Mouse (Mus musculus) T-cell, adult 2 months (primary cell): ENCODE data around the gene H6pd.

ENCODE experiments used
- DNase-seq: peaks from one replicate; pipeline ENCODE4 v3.0.0; 2022; ENCODE audit warnings: low spot score

Gene H6pd

DNA sequence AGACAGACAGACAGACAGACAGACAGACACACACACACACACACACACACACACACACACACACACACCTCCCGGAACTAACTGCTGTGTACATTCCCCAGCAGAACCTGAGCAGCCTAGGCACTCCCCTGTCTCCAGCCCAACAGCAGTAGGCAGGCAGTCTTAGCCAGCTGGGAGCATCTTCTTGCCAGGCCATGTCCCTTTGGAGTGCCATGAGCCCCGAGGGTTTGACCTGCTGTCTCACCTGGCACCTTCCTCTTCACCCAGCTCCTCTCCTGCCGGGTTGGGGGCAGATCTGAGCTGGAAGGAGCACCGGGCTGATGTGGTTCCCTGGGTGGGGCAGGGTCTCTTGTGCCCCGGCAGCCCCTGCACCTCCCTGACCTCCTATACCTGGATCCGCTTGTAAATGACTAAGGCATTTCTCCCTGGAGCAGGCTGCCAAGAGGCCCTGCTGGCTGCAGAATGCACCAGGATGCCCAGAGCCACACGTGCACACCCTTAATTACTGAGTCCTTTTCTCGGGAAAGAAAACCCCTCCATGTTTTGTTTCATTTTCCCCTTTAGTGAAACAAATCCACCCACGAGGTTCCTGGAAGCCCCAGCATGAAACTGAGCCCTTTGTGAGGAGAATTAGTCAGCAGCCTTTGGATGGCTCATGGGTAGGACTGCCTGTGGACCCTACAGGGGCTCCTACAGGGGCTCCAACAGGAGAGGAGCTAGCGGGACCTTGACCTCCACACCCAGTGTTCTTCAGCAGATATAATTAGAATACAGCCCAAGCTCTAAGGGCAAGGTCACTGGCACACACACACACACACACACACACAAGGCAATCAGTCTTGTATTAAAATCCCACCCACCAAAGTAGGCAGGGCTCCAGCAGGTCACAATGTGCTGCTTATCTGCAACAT, 65.7 kb downstream of the H6pd start:
- DNase-seq = no peak

DNA sequence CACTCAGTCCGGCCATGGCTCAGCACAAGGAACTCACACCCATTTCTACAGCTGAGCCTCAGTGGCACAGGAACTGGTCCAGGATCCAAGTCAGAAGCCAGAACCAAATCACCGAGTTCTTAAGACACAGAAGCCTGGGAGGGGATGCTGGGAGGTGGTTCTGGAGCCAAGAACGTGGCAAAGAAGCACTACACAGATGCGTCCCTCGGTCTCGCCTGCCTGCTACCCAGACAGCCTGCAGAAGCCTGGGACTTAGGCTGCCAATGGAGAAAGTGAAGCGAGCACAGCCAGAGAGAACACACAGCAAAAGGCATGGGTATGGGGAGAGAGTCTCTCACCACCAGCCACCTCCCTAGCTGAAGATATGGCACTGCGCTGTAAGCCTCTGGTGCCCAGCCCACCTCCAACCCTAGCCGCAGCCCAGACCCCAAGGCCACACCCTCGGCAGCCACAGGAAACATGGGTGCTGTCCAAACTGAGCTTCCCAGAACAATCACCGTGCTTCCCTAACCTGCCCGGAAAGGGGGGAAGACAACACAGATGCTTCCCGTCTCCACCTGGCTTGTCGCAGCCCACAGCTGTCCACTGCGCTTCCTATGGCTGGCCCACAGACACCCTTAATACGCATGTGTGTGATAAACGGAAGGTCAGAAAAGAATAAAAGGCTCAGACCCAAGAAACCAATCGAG, 67.6 kb downstream of the H6pd start:
- DNase-seq = no peak

DNA sequence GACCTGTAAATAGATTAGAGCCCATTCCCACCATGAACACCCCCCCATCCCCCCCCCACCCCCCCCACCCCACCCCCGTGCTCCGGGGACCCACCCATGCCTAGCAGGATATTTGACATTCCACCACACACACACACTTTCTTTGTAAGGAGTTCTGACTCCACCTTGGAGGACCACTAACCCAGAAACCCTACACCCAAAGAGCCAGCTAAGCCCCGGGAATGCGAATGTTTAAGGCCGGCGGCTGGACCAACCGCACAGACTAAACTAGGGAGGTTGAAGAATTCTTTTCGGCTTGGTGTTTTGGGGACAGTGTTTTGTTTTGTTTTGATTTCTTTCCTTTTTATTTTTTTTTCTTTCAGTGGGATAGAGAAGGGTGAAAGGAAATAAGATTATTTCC, 70.1 kb downstream of the H6pd start:
- no peak for DNase-seq

DNA sequence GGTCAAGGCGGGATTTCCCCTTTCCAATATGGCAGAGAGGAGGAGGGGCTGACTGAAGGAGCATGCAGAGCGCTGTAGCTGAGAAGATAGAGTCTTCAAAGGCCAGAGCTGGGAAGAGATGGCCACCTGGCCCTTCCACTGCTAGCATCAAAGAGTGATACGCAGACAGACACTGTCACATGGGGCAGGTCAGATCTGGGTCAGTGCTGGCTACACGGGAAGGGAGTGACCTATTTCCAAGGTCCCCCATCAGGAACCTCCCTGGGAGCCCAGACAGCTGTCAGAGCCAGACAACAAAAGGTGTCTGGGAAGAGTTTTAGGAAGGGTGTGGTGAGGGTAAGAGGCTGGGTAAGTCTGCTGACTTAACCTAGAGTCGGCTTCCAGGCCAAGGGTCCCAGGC, 71.9 kb downstream of the H6pd start:
- no peak for DNase-seq

- no peak for DNase-seq
Measured at GRCm38 (mm10) chr4:149935470-149935869, 73.4 kb downstream of the H6pd start.

- no peak for DNase-seq
Measured at GRCm38 (mm10) chr4:149933519-149934245, 75.1 kb downstream of the H6pd start.

DNA sequence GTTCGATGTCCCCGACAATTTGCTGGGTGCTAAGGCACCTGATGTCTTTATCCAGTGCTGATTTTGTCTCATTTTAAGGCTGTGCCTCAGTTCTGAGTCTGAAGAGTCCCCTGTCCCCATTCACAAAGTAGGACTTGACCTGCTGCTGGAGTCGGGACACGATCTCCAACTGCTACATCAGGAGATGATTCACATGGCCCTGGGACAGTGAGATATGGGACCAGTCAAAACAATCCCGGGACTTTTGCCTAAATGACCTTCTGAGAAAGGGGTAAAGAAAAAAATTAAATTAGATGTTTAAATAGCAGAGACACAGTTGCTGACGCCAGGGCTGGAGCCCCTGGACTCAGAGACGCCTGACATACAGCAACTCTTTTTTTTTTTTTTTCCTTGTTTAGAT, 75.8 kb downstream of the H6pd start:
- no peak for DNase-seq

GRCm38 (mm10) chr4:149932108-149932815, 76.6 kb downstream of the H6pd start:
- DNase-seq = no peak

DNA sequence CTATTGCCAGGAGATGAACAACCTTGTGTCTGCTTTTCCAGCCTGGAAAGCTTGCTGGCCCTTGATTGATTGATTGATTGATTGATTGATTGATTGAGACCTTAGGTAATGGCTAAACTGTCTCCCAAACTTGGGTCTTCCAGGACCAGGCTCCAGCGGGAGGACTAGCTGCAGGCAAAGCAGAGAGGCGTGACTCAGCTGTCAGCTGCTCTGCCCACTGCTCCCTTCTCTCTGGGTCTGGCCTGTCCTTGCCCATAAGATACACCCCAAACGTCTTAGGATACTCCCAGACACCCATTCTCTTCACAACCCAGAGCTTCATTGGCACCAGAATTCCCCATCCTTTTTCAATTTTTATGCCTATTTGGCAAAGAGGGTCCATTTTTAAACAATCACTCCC, 78.1 kb downstream of the H6pd start:
- DNase-seq = no peak
